Mouse (Mus musculus): ENCODE measurements around the gene Foxo6. TPM values are rescaled to one million over a fixed set of nuclear protein-coding genes. Genes with fewer than 3 reads are reported as not detected.

Foxo6 gene
- polyA plus RNA-seq, 1 experiment from 2014 or later, result not detected

- Histone ChIP-seq H3K4me2 (no peak overlapping the region), H3K27ac (no peak overlapping the region), H3K4me1 (replicated peaks) (peaks cover 24% of the 10 kb centered on the region), H3K9ac (no peak overlapping the region), H3K27me3 (peaks cover 98% of the 10 kb centered on the region), H3K9me3 (replicated peaks) (no peaks in the 10 kb centered on the region), H3K36me3 (no peaks in the 10 kb centered on the region), H3K4me3 (replicated peaks) (no peak overlapping the region)
- 42% methylated on average over 1 of the region's 1 CpGs for WGBS (ENCODE audit: insufficient replicate concordance)
- no peak for ATAC-seq (ENCODE audit: low read depth)
- no peak for DNase-seq
Measured at GRCm38 (mm10) chr4:120284187-120284586, 3.0 kb downstream of the Foxo6 start.

- no peaks in the 10 kb centered on the region for H3K9me3 ChIP-seq (replicated peaks)
- 16% methylated on average over 6 of the region's 6 CpGs for WGBS (ENCODE audit: insufficient replicate concordance)
- DNase-seq (no peak), ATAC-seq (ENCODE audit: low read depth) (no peak)
- H3K4me3 ChIP-seq (replicated peaks), result peak overlapping the region; percentile 45
- peaks cover 94% of the 10 kb centered on the region for H3K27me3 ChIP-seq
- no peaks in the 10 kb centered on the region for H3K36me3 ChIP-seq
- H3K9ac ChIP-seq, result no peak overlapping the region
- peaks cover 24% of the 10 kb centered on the region for H3K4me1 ChIP-seq (replicated peaks)
- peak overlapping the region; percentile 63 for H3K4me2 ChIP-seq
- H3K27ac ChIP-seq, result no peak overlapping the region
Measured at GRCm38 (mm10) chr4:120283141-120283540, 4.0 kb downstream of the Foxo6 start.

- 3% methylated on average over 47 of the region's 47 CpGs for WGBS (ENCODE audit: insufficient replicate concordance)
Measured at GRCm38 (mm10) chr4:120282568-120283091, 4.5 kb downstream of the Foxo6 start.

GRCm38 (mm10) chr4:120281011-120281410 lies 6.1 kb downstream of the Foxo6 start:
- no peak for ATAC-seq (ENCODE audit: low read depth)
- Histone ChIP-seq H3K4me2 (no peak overlapping the region), H3K27me3 (peaks cover 80% of the 10 kb centered on the region), H3K4me3 (replicated peaks) (no peak overlapping the region), H3K36me3 (no peaks in the 10 kb centered on the region), H3K9ac (no peak overlapping the region), H3K4me1 (replicated peaks) (peaks cover 9% of the 10 kb centered on the region), H3K27ac (no peak overlapping the region), H3K9me3 (replicated peaks) (no peaks in the 10 kb centered on the region)
- WGBS (ENCODE audit: insufficient replicate concordance), result 55% methylated on average over 3 of the region's 3 CpGs
- no peak for DNase-seq

More at GRCm38 (mm10) chr4:120282568-120283091, 4.5 kb downstream of the Foxo6 start:
- no peak for ATAC-seq (ENCODE audit: low read depth)
- Histone ChIP-seq H3K4me2 (peak overlapping the region; percentile 63), H3K27me3 (peaks cover 89% of the 10 kb centered on the region), H3K4me1 (replicated peaks) (peaks cover 20% of the 10 kb centered on the region), H3K9ac (no peak overlapping the region), H3K9me3 (replicated peaks) (no peaks in the 10 kb centered on the region), H3K36me3 (no peaks in the 10 kb centered on the region), H3K4me3 (replicated peaks) (peak overlapping the region; percentile 45), H3K27ac (no peak overlapping the region)
- DNase-seq, result no peak

GRCm38 (mm10) chr4:120280432-120280831 lies 6.7 kb downstream of the Foxo6 start:
- Histone ChIP-seq H3K4me1 (replicated peaks) (peaks cover 9% of the 10 kb centered on the region), H3K36me3 (no peaks in the 10 kb centered on the region), H3K4me3 (replicated peaks) (no peak overlapping the region), H3K4me2 (no peak overlapping the region), H3K9me3 (replicated peaks) (no peaks in the 10 kb centered on the region), H3K9ac (no peak overlapping the region), H3K27ac (no peak overlapping the region), H3K27me3 (peaks cover 79% of the 10 kb centered on the region)
- ATAC-seq (ENCODE audit: low read depth) (no peak), DNase-seq (no peak)
- WGBS (ENCODE audit: insufficient replicate concordance), result 67% methylated on average over 12 of the region's 12 CpGs

- no peaks in the 10 kb centered on the region for H3K36me3 ChIP-seq
- no peaks in the 10 kb centered on the region for H3K4me1 ChIP-seq (replicated peaks)
- no peak overlapping the region for H3K4me2 ChIP-seq
- no peak overlapping the region for H3K4me3 ChIP-seq (replicated peaks)
- H3K27me3 ChIP-seq, result peaks cover 64% of the 10 kb centered on the region
- no peak overlapping the region for H3K27ac ChIP-seq
- H3K9me3 ChIP-seq (replicated peaks), result no peaks in the 10 kb centered on the region
- DNase-seq, result no peak
- WGBS (ENCODE audit: insufficient replicate concordance), result 37% methylated on average over 4 of the region's 4 CpGs
- no peak overlapping the region for H3K9ac ChIP-seq
- no peak for ATAC-seq (ENCODE audit: low read depth)
Measured at GRCm38 (mm10) chr4:120277255-120277928, 9.8 kb downstream of the Foxo6 start.

GRCm38 (mm10) chr4:120275487-120275886 lies 11.7 kb downstream of the Foxo6 start:
- Histone ChIP-seq H3K36me3 (no peaks in the 10 kb centered on the region), H3K9me3 (replicated peaks) (no peaks in the 10 kb centered on the region), H3K27me3 (peaks cover 64% of the 10 kb centered on the region), H3K4me2 (no peak overlapping the region), H3K4me3 (replicated peaks) (no peak overlapping the region), H3K9ac (no peak overlapping the region), H3K4me1 (replicated peaks) (no peaks in the 10 kb centered on the region), H3K27ac (no peak overlapping the region)
- no peak for DNase-seq
- no peak for ATAC-seq (ENCODE audit: low read depth)
- 49% methylated on average over 9 of the region's 9 CpGs for WGBS (ENCODE audit: insufficient replicate concordance)

GRCm38 (mm10) chr4:120273594-120273993 lies 13.6 kb downstream of the Foxo6 start:
- Histone ChIP-seq H3K4me2 (no peak overlapping the region), H3K36me3 (no peaks in the 10 kb centered on the region), H3K27me3 (peaks cover 65% of the 10 kb centered on the region), H3K4me1 (replicated peaks) (no peaks in the 10 kb centered on the region), H3K4me3 (replicated peaks) (no peak overlapping the region), H3K9me3 (replicated peaks) (no peaks in the 10 kb centered on the region), H3K27ac (no peak overlapping the region), H3K9ac (no peak overlapping the region)
- ATAC-seq (ENCODE audit: low read depth) (no peak), DNase-seq (no peak)
- 53% methylated on average over 7 of the region's 7 CpGs for whole genome bisulfite sequencing (ENCODE audit: insufficient replicate concordance)

GRCm38 (mm10) chr4:120271886-120272580 lies 15.1 kb downstream of the Foxo6 start:
- Histone ChIP-seq H3K36me3 (no peaks in the 10 kb centered on the region), H3K9ac (no peak overlapping the region), H3K4me2 (no peak overlapping the region), H3K4me3 (replicated peaks) (no peak overlapping the region), H3K27me3 (peaks cover 79% of the 10 kb centered on the region), H3K27ac (no peak overlapping the region), H3K4me1 (replicated peaks) (no peaks in the 10 kb centered on the region), H3K9me3 (replicated peaks) (no peaks in the 10 kb centered on the region)
- DNase-seq (no peak), ATAC-seq (ENCODE audit: low read depth) (no peak)
- 59% methylated on average over 6 of the region's 6 CpGs for WGBS (ENCODE audit: insufficient replicate concordance)

GRCm38 (mm10) chr4:120271208-120271607 lies 15.9 kb downstream of the Foxo6 start:
- Histone ChIP-seq H3K27me3 (peaks cover 82% of the 10 kb centered on the region), H3K9ac (no peak overlapping the region), H3K9me3 (replicated peaks) (no peaks in the 10 kb centered on the region), H3K36me3 (no peaks in the 10 kb centered on the region), H3K27ac (no peak overlapping the region), H3K4me2 (no peak overlapping the region), H3K4me1 (replicated peaks) (no peaks in the 10 kb centered on the region), H3K4me3 (replicated peaks) (no peak overlapping the region)
- no peak for DNase-seq
- no peak for ATAC-seq (ENCODE audit: low read depth)
- 45% methylated on average over 8 of the region's 8 CpGs for WGBS (ENCODE audit: insufficient replicate concordance)

- ATAC-seq (ENCODE audit: low read depth) (no peak), DNase-seq (no peak)
- no peak overlapping the region for H3K4me3 ChIP-seq (replicated peaks)
Measured at GRCm38 (mm10) chr4:120270937-120271199, 16.3 kb downstream of the Foxo6 start.

More at GRCm38 (mm10) chr4:120270937-120271199, 16.3 kb downstream of the Foxo6 start:
- H3K4me2 ChIP-seq, result no peak overlapping the region
- no peaks in the 10 kb centered on the region for H3K4me1 ChIP-seq (replicated peaks)
- 26% methylated on average over 4 of the region's 4 CpGs for WGBS (ENCODE audit: insufficient replicate concordance)
- no peaks in the 10 kb centered on the region for H3K9me3 ChIP-seq (replicated peaks)
- no peaks in the 10 kb centered on the region for H3K36me3 ChIP-seq
- no peak overlapping the region for H3K9ac ChIP-seq
- no peak overlapping the region for H3K27ac ChIP-seq
- H3K27me3 ChIP-seq, result peaks cover 82% of the 10 kb centered on the region
